Mouse (Mus musculus): ENCODE data around the gene Epm2a. TPM values are rescaled to one million over a fixed set of nuclear protein-coding genes. Genes with fewer than 3 reads are reported as not detected.
"Not testable (repeated sequence)": the region's sequence is repeated elsewhere in the genome, so short reads cannot be mapped to it uniquely, and the experiment has no call there.

The Epm2a gene
- polyA plus RNA-seq (2015; fragmentation: Nextera tagmentation; extraction: Ambion mirVana): 0.40 and 0.52 TPM in 2 replicates

DNA sequence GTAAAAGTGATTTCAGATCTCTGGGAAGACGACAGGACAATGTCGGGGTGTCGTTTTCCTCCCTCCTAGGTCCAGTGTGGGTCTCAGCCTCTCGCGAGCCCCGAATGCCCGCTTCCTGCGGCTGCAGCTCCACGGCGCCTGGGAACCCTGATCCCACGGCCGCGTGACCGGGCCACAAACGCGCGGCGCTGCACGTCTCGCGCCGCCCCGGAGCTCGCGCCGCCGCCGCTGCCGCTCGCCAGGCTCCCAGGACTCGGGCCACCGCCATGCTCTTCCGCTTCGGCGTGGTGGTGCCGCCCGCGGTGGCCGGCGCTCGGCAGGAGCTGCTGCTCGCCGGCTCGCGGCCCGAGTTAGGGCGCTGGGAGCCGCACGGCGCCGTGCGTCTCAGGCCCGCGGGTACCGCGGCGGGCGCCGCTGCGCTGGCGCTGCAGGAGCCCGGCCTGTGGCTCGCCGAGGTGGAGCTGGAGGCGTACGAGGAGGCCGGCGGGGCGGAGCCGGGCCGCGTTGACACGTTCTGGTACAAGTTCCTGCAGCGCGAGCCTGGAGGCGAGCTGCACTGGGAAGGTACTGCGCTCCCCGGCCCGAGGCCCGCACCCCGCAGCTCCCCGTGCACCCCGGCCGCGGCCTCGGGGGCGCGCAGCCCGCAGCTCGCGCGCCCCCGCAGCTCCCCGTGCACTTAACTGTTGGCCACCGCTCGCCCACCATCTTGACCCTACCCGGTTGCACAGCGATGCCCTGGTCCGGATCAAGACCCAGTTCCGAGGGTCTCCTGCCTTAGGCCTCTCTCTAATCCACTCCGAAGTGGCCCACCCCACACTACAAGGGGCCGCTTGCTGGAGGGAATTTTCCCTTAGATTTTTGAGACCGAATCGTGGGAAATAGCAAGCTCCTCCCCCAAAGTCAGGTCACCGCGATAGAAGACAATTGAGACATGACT lies at the start of gene Epm2a:
Gene Epm2a (plus strand): TSS at position 200 of the 937 bp plus-strand sequence.
- Histone ChIP-seq H3K9me3 (ENCODE audit: control insufficient read depth, low read length) (no peaks in the 10 kb centered on the region), H3K4me1 (replicated peaks; ENCODE audit: control insufficient read depth, insufficient read depth, low read length) (peaks cover 7% of the 10 kb centered on the region), H3K4me2 (ENCODE audit: low read length) (peak within 1 kb of the TSS; percentile 73), H3K4me3 (replicated peaks; ENCODE audit: low read length) (peak within 1 kb of the TSS; percentile 78), H3K27ac (ENCODE audit: low read length) (peak within 1 kb of the TSS; percentile 96), H3K36me3 (ENCODE audit: control insufficient read depth, insufficient read depth) (no peaks in the 10 kb centered on the region), H3K27me3 (replicated peaks; ENCODE audit: control insufficient read depth, insufficient read depth, low read length) (no peaks in the 10 kb centered on the region), H3K9ac (replicated peaks; ENCODE audit: low read depth, low read length) (peak within 1 kb of the TSS; percentile 92)
- WGBS: under 1% methylated on average over 96 of the region's 106 CpGs
- ATAC-seq: peak; percentile 98

DNA sequence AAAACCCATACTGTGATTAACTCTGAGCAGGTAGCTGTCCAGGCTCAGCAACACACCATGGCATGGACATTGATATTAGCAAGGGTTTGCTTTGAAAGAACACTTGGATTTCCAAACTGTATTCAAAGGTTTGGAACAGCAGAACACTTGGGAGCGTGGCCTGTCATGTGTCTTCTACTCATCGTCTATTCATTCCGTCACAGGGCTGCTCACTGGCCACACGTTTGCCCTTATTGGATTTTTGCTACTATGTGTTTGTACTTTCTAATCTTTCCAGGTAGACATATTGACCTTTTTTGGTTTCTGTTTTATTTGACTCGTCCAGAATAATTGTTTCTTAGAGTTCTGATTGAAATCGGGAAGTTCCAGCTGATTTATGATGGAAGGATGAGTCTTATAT lies 44.8 kb upstream of the Epm2a start:
- H3K4me1 ChIP-seq (replicated peaks; ENCODE audit: control insufficient read depth, insufficient read depth, low read length): no peaks in the 10 kb centered on the region
- H3K27me3 ChIP-seq (replicated peaks; ENCODE audit: control insufficient read depth, insufficient read depth, low read length): no peaks in the 10 kb centered on the region
- H3K27ac ChIP-seq (ENCODE audit: low read length): no peak overlapping the region
- no peak overlapping the region for H3K4me2 ChIP-seq (ENCODE audit: low read length)
- H3K9me3 ChIP-seq (ENCODE audit: control insufficient read depth, low read length): no peaks in the 10 kb centered on the region
- no peak overlapping the region for H3K4me3 ChIP-seq (replicated peaks; ENCODE audit: low read length)
- no peaks in the 10 kb centered on the region for H3K36me3 ChIP-seq (ENCODE audit: control insufficient read depth, insufficient read depth)
- no peak for ATAC-seq
- 94% methylated on average over 6 of the region's 6 CpGs for WGBS
- H3K9ac ChIP-seq (replicated peaks; ENCODE audit: low read depth, low read length): no peak overlapping the region

DNA sequence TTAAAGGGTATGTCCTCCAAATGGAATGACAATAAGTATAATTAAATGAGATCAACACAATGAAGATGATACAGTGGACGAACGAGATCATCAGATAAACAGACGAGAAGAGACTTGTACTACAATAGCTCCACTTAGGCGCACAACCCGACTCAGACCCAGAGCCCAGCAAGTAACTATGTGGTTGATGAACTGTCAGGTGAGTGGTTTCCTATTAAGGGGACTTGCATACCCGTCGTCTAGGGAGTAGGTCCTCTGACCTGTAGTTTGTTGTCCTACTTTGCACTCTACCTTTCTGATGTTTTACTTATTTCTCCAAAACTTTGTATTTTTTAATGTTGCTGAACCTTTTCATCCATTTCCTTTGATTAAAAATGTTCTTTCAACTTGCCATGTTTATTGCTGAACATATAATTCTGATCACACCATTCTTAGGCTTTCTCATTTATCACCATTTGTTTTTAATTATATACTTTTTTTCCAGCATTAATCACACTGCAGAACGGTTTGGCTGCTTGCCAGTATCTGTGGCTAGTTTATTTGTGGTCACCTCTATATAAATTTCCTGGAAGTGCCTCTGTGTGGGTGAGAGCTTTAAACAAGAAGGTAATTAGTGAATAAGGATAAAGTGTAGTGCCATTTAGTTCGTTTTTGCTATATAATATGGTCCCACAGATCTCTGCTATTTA lies 37.7 kb upstream of the Epm2a start:
- no peak overlapping the region for H3K4me2 ChIP-seq (ENCODE audit: low read length)
- no peaks in the 10 kb centered on the region for H3K9me3 ChIP-seq (ENCODE audit: control insufficient read depth, low read length)
- no peak for ATAC-seq
- no peak overlapping the region for H3K9ac ChIP-seq (replicated peaks; ENCODE audit: low read depth, low read length)
- WGBS: 60% methylated on average over 9 of the region's 9 CpGs
- no peaks in the 10 kb centered on the region for H3K36me3 ChIP-seq (ENCODE audit: control insufficient read depth, insufficient read depth)
- H3K4me3 ChIP-seq (replicated peaks; ENCODE audit: low read length): no peak overlapping the region
- no peaks in the 10 kb centered on the region for H3K4me1 ChIP-seq (replicated peaks; ENCODE audit: control insufficient read depth, insufficient read depth, low read length)
- H3K27me3 ChIP-seq (replicated peaks; ENCODE audit: control insufficient read depth, insufficient read depth, low read length): no peaks in the 10 kb centered on the region
- no peak overlapping the region for H3K27ac ChIP-seq (ENCODE audit: low read length)

DNA sequence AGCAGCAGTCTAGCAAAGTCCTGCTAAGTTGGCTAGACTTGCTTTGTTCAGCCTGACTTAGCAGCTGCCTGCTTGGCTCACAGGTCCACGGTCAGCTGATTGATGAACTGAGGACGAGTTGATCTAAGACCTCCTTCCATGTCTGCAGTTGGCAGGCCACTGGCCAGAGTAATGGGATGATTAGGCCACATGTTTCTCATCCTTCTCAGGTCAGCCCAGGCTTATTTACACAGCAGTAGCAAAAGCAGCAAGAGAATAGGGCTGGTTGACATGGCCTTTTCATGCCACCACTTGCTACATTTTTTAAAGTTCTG lies 37.2 kb upstream of the Epm2a start:
- ATAC-seq: no peak
- H3K36me3 ChIP-seq (ENCODE audit: control insufficient read depth, insufficient read depth): no peaks in the 10 kb centered on the region
- H3K4me2 ChIP-seq (ENCODE audit: low read length): no peak overlapping the region
- no peaks in the 10 kb centered on the region for H3K4me1 ChIP-seq (replicated peaks; ENCODE audit: control insufficient read depth, insufficient read depth, low read length)
- H3K9ac ChIP-seq (replicated peaks; ENCODE audit: low read depth, low read length): no peak overlapping the region
- no peaks in the 10 kb centered on the region for H3K9me3 ChIP-seq (ENCODE audit: control insufficient read depth, low read length)
- no peak overlapping the region for H3K4me3 ChIP-seq (replicated peaks; ENCODE audit: low read length)
- H3K27me3 ChIP-seq (replicated peaks; ENCODE audit: control insufficient read depth, insufficient read depth, low read length): no peaks in the 10 kb centered on the region
- H3K27ac ChIP-seq (ENCODE audit: low read length): no peak overlapping the region
- WGBS: 47% methylated on average over 2 of the region's 2 CpGs

DNA sequence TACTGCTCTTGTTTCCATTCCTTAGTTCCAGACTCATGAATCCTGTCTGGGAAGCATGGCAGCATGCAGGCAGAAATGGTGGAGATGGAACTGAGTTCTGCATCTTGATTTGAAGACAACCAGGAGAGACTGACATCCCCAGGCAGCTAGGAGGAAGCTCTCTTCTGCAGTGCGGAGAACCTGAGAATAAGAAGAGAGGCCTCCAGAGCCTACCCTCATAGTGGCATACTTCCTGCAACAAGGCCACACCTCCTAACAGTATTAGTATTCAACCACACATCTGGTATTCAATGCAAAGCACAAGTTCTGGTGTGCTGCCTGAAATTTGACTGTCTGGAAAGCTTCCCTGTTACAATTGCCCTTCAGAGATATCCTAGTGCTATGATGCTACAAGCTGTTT lies 33.3 kb upstream of the Epm2a start:
- Histone ChIP-seq H3K27me3 (replicated peaks; ENCODE audit: control insufficient read depth, insufficient read depth, low read length) (no peaks in the 10 kb centered on the region), H3K9ac (replicated peaks; ENCODE audit: low read depth, low read length) (no peak overlapping the region), H3K9me3 (ENCODE audit: control insufficient read depth, low read length) (no peaks in the 10 kb centered on the region), H3K36me3 (ENCODE audit: control insufficient read depth, insufficient read depth) (no peaks in the 10 kb centered on the region), H3K27ac (ENCODE audit: low read length) (no peak overlapping the region), H3K4me3 (replicated peaks; ENCODE audit: low read length) (no peak overlapping the region), H3K4me2 (ENCODE audit: low read length) (no peak overlapping the region), H3K4me1 (replicated peaks; ENCODE audit: control insufficient read depth, insufficient read depth, low read length) (no peaks in the 10 kb centered on the region)
- no peak for ATAC-seq
- whole genome bisulfite sequencing: 89% methylated on average over 1 of the region's 1 CpGs

DNA sequence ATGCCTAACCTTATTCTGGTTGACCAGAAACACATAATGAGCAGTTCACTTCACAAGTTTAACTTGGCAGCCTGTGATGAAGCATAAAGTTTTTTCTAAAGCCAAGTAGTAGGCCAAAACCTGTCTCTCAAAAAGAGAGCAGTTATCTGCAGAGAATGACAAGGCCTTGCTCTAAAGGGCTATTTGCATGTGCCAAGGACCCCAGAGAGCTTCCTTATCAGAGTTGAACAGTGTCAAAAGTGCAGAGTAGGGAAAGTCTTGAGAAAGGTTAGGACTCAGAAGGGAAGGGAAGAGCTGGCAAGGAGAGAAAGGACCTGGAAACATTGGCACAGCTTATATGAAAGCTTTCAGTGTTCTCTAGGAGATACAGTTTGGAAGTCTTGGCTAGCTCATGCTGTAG lies 32.7 kb upstream of the Epm2a start:
- Histone ChIP-seq H3K9me3 (ENCODE audit: control insufficient read depth, low read length) (no peaks in the 10 kb centered on the region), H3K4me1 (replicated peaks; ENCODE audit: control insufficient read depth, insufficient read depth, low read length) (no peaks in the 10 kb centered on the region), H3K36me3 (ENCODE audit: control insufficient read depth, insufficient read depth) (no peaks in the 10 kb centered on the region), H3K27me3 (replicated peaks; ENCODE audit: control insufficient read depth, insufficient read depth, low read length) (no peaks in the 10 kb centered on the region), H3K4me2 (ENCODE audit: low read length) (no peak overlapping the region), H3K9ac (replicated peaks; ENCODE audit: low read depth, low read length) (no peak overlapping the region), H3K4me3 (replicated peaks; ENCODE audit: low read length) (no peak overlapping the region), H3K27ac (ENCODE audit: low read length) (no peak overlapping the region)
- no peak for ATAC-seq

DNA sequence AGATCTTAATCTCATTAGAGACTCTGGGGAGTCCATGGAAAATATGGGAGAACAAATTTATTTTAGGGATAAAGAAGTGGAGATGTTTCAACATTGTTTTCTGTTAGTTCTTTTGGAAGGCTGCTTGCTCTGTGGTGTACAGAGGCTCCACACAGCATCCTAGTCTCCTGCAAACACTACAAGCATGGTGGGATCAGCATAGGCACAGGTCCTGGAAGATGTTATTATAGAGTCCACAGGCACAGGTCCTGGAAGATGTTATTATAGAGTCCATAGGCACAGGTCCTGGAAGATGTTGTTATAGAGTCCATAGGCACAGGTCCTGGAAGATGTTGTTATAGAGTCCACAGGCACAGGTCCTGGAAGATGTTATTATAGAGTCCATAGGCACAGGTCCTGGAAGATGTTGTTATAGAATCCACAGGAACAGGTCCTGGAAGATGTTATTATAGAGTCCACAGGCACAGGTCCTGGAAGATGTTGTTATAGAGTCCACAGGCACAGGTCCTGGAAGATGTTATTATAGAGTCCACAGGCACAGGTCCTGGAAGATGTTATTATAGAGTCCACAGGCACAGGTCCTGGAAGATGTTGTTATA lies 25.2 kb upstream of the Epm2a start:
- not testable (repeated sequence) for H3K9ac ChIP-seq (replicated peaks; ENCODE audit: low read depth, low read length); H3K4me1 ChIP-seq (replicated peaks; ENCODE audit: control insufficient read depth, insufficient read depth, low read length); H3K4me3 ChIP-seq (replicated peaks; ENCODE audit: low read length); H3K36me3 ChIP-seq (ENCODE audit: control insufficient read depth, insufficient read depth); H3K27ac ChIP-seq (ENCODE audit: low read length); H3K9me3 ChIP-seq (ENCODE audit: control insufficient read depth, low read length); H3K27me3 ChIP-seq (replicated peaks; ENCODE audit: control insufficient read depth, insufficient read depth, low read length); H3K4me2 ChIP-seq (ENCODE audit: low read length); ATAC-seq

DNA sequence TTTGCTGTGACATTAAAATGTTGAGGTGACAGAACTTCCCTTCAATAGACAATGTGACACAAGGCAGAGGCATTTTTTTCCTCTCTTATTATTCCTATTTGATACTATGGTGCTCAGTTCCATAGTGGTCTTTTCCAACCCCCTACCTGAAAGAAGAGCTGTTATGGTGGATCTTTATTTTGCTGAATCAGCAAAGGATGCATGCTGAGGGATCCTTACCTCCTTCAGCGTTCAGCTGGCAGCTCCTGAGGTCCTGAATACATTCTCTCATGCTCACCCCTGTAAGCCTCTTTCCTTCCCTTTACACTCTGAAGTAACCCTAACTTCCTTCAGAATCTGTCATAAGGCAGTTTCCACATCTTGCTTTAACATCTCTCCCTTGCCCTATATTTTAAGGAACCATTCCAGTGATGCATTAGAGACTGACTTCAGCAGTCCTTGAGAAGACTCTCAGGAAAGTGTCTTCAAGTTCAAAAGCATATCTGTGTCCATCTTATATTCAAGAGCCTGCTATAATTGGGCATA lies 23.7 kb upstream of the Epm2a start:
- Histone ChIP-seq H3K36me3 (ENCODE audit: control insufficient read depth, insufficient read depth) (no peaks in the 10 kb centered on the region), H3K4me1 (replicated peaks; ENCODE audit: control insufficient read depth, insufficient read depth, low read length) (no peaks in the 10 kb centered on the region), H3K9ac (replicated peaks; ENCODE audit: low read depth, low read length) (no peak overlapping the region), H3K4me2 (ENCODE audit: low read length) (no peak overlapping the region), H3K9me3 (ENCODE audit: control insufficient read depth, low read length) (no peaks in the 10 kb centered on the region), H3K4me3 (replicated peaks; ENCODE audit: low read length) (no peak overlapping the region), H3K27ac (ENCODE audit: low read length) (no peak overlapping the region), H3K27me3 (replicated peaks; ENCODE audit: control insufficient read depth, insufficient read depth, low read length) (no peaks in the 10 kb centered on the region)
- ATAC-seq: no peak
- whole genome bisulfite sequencing: 88% methylated on average over 1 of the region's 1 CpGs

DNA sequence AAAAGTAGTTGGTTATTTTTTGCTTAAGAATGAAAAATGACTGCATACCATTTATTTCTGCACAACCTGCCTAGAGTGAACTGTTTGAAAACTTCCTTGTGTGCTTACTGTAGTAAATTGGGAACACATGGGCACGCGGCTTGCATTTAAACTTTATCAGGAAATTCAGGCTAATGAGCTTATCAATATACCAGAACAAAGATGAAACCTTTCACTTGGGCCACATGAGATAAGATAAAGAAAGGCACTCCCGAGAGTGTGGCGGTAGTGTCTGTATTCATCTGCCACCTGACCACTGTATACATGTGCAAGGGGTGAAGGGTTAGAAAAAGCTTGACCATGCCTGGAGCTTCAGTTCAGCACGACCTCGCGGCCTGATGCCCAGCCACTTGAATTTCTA lies 20.9 kb upstream of the Epm2a start:
- 90% methylated on average over 7 of the region's 7 CpGs for WGBS
- ATAC-seq: no peak
- Histone ChIP-seq H3K27ac (ENCODE audit: low read length) (no peak overlapping the region), H3K4me3 (replicated peaks; ENCODE audit: low read length) (no peak overlapping the region), H3K9ac (replicated peaks; ENCODE audit: low read depth, low read length) (no peak overlapping the region), H3K36me3 (ENCODE audit: control insufficient read depth, insufficient read depth) (no peaks in the 10 kb centered on the region), H3K27me3 (replicated peaks; ENCODE audit: control insufficient read depth, insufficient read depth, low read length) (no peaks in the 10 kb centered on the region), H3K4me2 (ENCODE audit: low read length) (no peak overlapping the region), H3K4me1 (replicated peaks; ENCODE audit: control insufficient read depth, insufficient read depth, low read length) (no peaks in the 10 kb centered on the region), H3K9me3 (ENCODE audit: control insufficient read depth, low read length) (no peaks in the 10 kb centered on the region)
